Mouse (Mus musculus) kidney, postnatal 36 days (tissue): ENCODE data around the gene Grk6.
A peak's percentile ranks its signal among the peaks of the same experiment; 100 is the strongest.

ENCODE experiments used
- DNase-seq, 2 experiments: peaks; one replicate each; pipeline ENCODE4 v3.0.0; 2021 to 2022; ENCODE audit warnings: mixed read lengths in 2 of 2

Gene Grk6

GRCm38 (mm10) chr13:55486916-55487577, 42.2 kb downstream of the Grk6 start:
- peak in 1 of 2 experiments; percentile 50 for DNase-seq

DNA sequence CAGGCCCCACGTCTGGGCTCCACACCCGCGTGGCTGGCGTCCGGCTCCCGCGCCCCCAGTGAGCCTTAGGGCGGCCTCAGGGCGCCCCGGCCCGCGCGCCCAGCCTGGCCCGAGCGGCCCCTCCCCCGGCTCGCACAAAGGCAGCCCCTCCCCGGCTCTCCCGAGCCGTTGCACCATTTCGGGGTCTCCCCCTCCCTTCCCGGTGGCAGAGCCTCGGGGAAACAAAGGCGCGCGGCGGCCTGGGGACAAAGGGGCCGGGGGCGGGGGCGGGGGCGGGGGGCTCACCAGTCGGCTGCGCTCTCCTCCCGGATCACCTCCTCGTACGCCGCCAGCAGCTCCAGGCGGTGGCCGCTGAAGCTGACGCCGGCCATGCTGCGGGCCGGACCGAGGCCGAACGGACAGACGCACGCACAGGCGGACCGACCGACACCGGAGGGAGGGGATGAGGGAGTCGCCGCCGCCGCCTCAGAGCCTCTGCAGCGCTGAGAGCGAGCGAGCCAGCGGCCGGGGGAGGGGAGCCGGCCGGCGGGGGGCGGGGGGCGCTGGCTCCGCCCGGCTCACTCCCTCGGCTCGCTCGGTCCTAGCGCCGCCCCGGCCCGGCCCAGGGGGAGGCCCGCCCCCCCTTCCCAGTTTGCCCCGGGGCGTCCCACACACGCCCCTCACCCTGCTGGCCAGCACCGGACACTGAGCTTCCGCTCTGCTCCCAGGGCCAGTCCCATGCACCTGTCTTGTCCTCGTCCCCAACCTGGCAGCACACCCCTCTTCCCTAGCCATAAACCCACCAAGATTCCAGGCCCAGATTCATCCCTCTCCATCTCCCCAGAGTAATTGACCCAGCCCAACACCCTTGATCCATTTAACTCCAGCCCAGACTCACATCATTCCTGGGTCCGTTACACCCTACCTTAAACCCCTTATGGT, 43.0 kb downstream of the Grk6 start, which contains the start of gene Dbn1:
Gene Dbn1, minus strand, starts transcription at position 534 of the 921 bp plus-strand sequence.
- DNase-seq: peak; percentile 29 to 68

GRCm38 (mm10) chr13:55494257-55494656, 49.4 kb downstream of the Grk6 start:
- no peak for DNase-seq

DNA sequence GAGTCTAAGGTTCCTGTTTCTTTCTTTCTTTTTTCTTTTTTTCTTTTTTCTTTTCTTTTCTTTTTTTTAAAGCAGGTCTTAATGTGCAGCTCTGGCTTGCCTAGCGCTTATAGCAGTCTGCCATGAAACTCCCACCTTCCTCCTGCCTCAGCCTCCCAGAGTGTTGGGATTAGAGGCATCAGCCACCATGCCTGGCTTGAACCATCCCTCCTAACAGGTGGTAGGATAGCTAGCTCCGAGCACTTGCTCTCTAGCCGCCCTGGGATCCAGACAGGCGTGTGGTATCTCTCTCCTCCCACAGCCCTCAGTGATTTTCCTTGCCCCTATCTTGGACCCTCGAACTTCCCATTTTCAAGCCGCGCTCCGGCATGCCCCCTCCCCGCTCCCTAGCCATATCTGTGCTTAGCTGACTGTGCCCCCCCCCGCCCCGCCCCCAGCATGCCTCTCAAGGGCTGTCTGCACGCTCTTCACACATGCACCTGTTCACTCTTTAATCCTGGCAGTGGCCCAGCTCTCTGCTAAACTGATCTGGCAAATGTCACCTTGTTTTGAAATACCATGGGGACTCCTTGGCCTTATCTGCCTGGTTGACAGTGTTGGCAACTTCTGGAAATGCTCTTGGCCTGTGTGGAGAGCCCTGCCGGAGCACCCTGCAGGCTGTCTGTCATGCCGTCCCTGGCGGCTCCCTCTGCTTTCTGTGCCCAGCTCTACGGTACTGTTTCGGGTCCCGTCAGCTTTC, 50.2 kb downstream of the Grk6 start:
- peak; percentile 49 for DNase-seq

DNA sequence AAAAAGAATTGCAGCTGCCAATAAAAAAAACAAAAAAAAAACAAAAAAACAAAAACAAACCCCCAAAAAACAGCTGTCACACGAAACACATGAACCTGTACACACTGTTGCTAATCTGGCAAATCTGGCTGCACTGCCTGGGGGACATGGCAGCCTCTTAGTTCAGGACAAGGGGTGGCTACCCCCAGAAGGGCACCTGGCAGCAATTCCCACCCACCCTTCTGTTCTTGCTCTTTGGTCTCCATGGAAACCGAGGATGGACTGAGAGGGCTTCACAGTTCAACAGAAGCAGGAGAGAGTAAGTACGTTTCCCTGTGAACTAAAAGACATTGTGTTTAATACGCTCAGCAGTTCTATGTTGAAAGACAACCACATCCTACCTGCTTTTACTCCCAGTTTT, 50.8 kb downstream of the Grk6 start:
- no peak for DNase-seq

DNA sequence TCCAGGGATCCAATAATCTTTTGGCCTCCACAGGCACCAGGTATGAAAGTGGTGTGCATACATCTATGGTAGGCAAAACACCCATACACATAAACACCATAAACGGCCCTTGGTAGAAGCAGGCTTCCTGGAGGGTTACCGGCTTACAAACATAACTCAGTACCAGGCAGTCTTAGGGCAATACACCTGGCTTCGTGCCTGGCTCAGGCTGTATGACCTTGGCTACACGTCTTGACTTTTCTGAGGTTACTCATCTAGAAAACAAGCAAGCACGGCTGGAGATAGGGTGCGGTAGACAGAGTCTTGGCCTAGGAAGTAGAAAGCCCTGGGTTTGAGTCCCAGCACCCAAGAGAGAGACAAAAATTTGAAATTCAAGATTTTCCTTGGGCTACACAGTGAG, 51.8 kb downstream of the Grk6 start:
- DNase-seq: peak; percentile 51 to 69

GRCm38 (mm10) chr13:55498906-55499305, 54.0 kb downstream of the Grk6 start:
- no peak for DNase-seq

DNA sequence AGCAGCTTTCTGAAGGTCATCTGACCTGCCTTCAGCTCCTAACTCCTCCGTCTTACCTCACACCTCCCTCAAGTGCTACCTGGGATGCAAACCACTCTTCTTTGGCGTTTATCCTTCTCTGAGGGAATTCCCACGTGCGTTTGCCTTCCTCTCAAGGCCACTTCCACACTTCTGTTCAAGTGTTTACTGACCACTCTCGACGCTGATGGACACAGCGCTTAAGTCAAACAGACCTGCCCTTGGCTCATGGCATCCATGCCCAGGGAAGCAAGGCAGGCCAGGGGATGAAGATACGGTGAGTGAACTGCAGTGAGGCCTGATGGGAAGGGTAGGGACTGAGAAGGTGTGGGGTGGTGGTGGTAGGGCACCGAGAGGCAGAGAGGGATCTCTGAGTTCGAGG, 55.7 kb downstream of the Grk6 start:
- no peak for DNase-seq

DNA sequence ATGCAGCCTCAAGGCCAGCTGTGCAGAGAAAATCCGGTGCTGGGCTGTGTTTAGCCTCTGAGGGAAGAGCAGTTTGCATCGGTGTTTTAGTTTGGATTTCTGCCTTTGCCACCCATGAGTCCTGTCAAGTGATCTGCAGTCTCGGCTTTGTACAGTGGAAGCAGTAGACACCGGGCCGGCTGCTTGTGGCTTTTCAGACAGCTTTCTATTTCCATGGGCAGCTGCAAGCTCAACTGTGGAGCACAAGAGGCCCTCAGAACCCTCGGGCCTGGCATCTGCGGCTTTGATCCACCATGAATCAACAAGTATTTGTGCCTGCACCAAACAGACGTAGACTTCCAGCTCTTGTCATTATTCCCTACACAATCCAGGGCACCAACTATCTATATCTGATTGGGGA, 57.5 kb downstream of the Grk6 start:
- DNase-seq: no peak

DNA sequence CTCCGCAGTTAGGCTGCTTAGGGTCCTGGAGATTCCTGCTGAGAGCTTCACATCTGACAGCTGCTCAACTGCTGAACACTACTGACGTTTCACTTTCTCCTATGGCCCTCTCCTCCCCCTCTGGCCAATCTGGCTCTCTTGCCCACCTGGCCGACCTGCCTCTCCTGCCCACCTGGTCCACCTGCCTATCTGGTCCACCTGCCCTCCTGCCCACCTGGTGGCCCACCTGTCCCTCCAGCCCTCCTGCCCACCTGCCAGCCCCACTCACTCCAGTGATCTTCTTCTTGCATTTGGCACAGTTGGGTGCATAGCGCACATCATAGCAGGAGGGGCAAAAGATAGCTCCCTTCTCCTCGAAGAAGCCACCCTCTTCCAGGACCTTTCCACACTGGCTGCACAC, 59.5 kb downstream of the Grk6 start:
- no peak for DNase-seq

- DNase-seq: no peak
Observed at GRCm38 (mm10) chr13:55505810-55506209, 60.9 kb downstream of the Grk6 start.

DNA sequence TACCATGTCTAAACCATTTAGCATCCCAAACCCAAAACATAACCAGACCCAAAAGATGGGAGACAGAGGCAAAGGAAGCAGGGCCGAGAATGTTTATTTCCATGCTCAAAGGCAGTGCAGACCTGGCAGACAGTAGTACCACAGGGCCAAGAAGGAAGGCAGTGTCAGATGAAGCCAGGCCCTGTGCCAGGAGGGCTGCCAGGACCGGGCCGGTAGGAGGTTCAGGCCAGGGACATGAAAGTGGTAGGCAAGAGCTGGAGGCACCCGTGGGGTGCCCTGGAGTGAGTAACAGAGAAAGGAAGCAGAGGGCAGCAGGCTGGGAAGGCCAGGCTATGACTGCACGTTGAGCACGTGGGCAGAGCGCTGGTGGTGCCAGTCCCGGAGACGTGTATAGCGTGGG, 61.8 kb downstream of the Grk6 start:
- DNase-seq: no peak

GRCm38 (mm10) chr13:55507877-55508276, 63.0 kb downstream of the Grk6 start:
- DNase-seq: no peak

GRCm38 (mm10) chr13:55508531-55508930, 63.7 kb downstream of the Grk6 start:
- DNase-seq: no peak

- DNase-seq: no peak
Observed at GRCm38 (mm10) chr13:55510332-55510667, 65.4 kb downstream of the Grk6 start.
